Mouse (Mus musculus): Measurements from ENCODE around the gene Mark4. TPM values are rescaled to one million over a fixed set of nuclear protein-coding genes. Genes with fewer than 3 reads are reported as not detected.

Mark4 gene
- 33.8 and 41.7 TPM in 2 replicates for polyA plus RNA-seq (2012; rRNA removed)

GRCm38 (mm10) chr7:19458591-19459111 is at the start of gene Mark4:
Gene Mark4, minus strand, starts transcription at chr7:19458821.

GRCm38 (mm10) chr7:19462884-19463381 is 4.3 kb upstream of the Mark4 start, which contains the start of gene Exoc3l2:
Gene Exoc3l2, plus strand, starts transcription at chr7:19463331.

GRCm38 (mm10) chr7:19404476-19404875 is 54.1 kb downstream of the Mark4 start, which contains the start of gene Ckm:
Gene Ckm, plus strand, starts transcription at chr7:19404776.

GRCm38 (mm10) chr7:19403731-19404296 is 54.8 kb downstream of the Mark4 start, which contains the start of gene Klc3:
Gene Klc3, minus strand, starts transcription at chr7:19404104.

GRCm38 (mm10) chr7:19381377-19382165 is 77.0 kb downstream of the Mark4 start, which contains the start of gene Ercc2:
Gene Ercc2, plus strand, starts transcription at chr7:19382010.

Other genes with a start within 250 kb of the Mark4 start
- gene Gpr4, start 246.3 kb downstream of the Mark4 start, polyA plus RNA-seq (2012; rRNA removed): 1.6 and 4.5 TPM in 2 replicates
- 24.3 and 29.1 TPM in 2 replicates for gene Opa3, start 230.5 kb downstream of the Mark4 start, polyA plus RNA-seq (2012; rRNA removed)
- 67.2 and 70.5 TPM in 2 replicates for gene Vasp, start 187.0 kb downstream of the Mark4 start, polyA plus RNA-seq (2012; rRNA removed)
- gene Ppm1n, start 178.8 kb downstream of the Mark4 start, polyA plus RNA-seq (2012; rRNA removed): 0.10 and 0.32 TPM in 2 replicates
- gene Rtn2, start 176.2 kb downstream of the Mark4 start, polyA plus RNA-seq (2012; rRNA removed): 46.8 and 47.1 TPM in 2 replicates
- gene Fosb, start 148.8 kb downstream of the Mark4 start, polyA plus RNA-seq (2012; rRNA removed): 0.06 and 0.07 TPM in 2 replicates
- gene Ercc1, start 114.0 kb downstream of the Mark4 start, polyA plus RNA-seq (2012; rRNA removed): 63.7 and 67.6 TPM in 2 replicates
- gene Cd3eap, start 99.3 kb downstream of the Mark4 start, polyA plus RNA-seq (2012; rRNA removed): 13.1 and 16.6 TPM in 2 replicates
- gene Ppp1r13l, start 99.1 kb downstream of the Mark4 start, polyA plus RNA-seq (2012; rRNA removed): 11.1 and 11.8 TPM in 2 replicates
- 53.3 and 59.0 TPM in 2 replicates for gene Ercc2, start 76.8 kb downstream of the Mark4 start, polyA plus RNA-seq (2012; rRNA removed)
- gene Klc3, start 54.7 kb downstream of the Mark4 start, polyA plus RNA-seq (2012; rRNA removed): 1.8 and 2.0 TPM in 2 replicates
- gene Ckm, start 54.0 kb downstream of the Mark4 start, polyA plus RNA-seq (2012; rRNA removed): 0.40 and 0.76 TPM in 2 replicates
- 2.1 and 2.9 TPM in 2 replicates for gene Exoc3l2, start 4.5 kb upstream of the Mark4 start, polyA plus RNA-seq (2012; rRNA removed)
- gene Bloc1s3, start 49.5 kb upstream of the Mark4 start, polyA plus RNA-seq (2012; rRNA removed): 6.3 and 9.5 TPM in 2 replicates
- 36.1 and 56.2 TPM in 2 replicates for gene Trappc6a, start 49.6 kb upstream of the Mark4 start, polyA plus RNA-seq (2012; rRNA removed)
- 0.10 and 0.15 TPM in 2 replicates for gene Nkpd1, start 59.0 kb upstream of the Mark4 start, polyA plus RNA-seq (2012; rRNA removed)
- 59.4 and 66.9 TPM in 2 replicates for gene Ppp1r37, start 104.3 kb upstream of the Mark4 start, polyA plus RNA-seq (2012; rRNA removed)
- 1.0 and 1.3 TPM in 2 replicates for gene Zfp296, start 118.5 kb upstream of the Mark4 start, polyA plus RNA-seq (2012; rRNA removed)
- gene Gemin7, start 118.8 kb upstream of the Mark4 start, polyA plus RNA-seq (2012; rRNA removed): 40.7 and 66.6 TPM in 2 replicates
- 134 and 154 TPM in 2 replicates for gene Clasrp, start 145.7 kb upstream of the Mark4 start, polyA plus RNA-seq (2012; rRNA removed)
- 2.4 and 4.4 TPM in 2 replicates for gene Relb, start 170.6 kb upstream of the Mark4 start, polyA plus RNA-seq (2012; rRNA removed)
- 36.8 and 58.8 TPM in 2 replicates for gene Clptm1, start 206.2 kb upstream of the Mark4 start, polyA plus RNA-seq (2012; rRNA removed)
- gene Apoc2, start 219.1 kb upstream of the Mark4 start, polyA plus RNA-seq (2012; rRNA removed): 4.6 and 11.0 TPM in 2 replicates
- gene Gm44805, start 222.6 kb upstream of the Mark4 start, polyA plus RNA-seq (2012; rRNA removed): not detected in 2 replicates
- 0.19 and 0.41 TPM in 2 replicates for gene Apoc4, start 222.7 kb upstream of the Mark4 start, polyA plus RNA-seq (2012; rRNA removed)
- 4.9 and 8.1 TPM in 2 replicates for gene Apoc1, start 233.8 kb upstream of the Mark4 start, polyA plus RNA-seq (2012; rRNA removed)
- 198 and 270 TPM in 2 replicates for gene Apoe, start 240.4 kb upstream of the Mark4 start, polyA plus RNA-seq (2012; rRNA removed)